ENCODE assay signal across 8 mouse cellular contexts in genomic region chr13:91462395-91462794, GRCm38 (mm10). TPM values are rescaled to one million over a fixed set of nuclear protein-coding genes. Genes with fewer than 3 reads are reported as not detected.
DNase-seq lines count a peak whose midpoint lies in the region; ATAC-seq and TF ChIP-seq lines count a peak whose summit lies in the region.

No protein-coding gene starts in this region.

- no peak for TF ChIP-seq CTCF in left cerebral cortex, adult 2 months (IDR thresholded peaks at IDR 0.05)
- no peak for TF ChIP-seq CTCF in midbrain, postnatal 0 days (IDR thresholded peaks at IDR 0.05)

- DNase-seq in left cerebral cortex, adult 2 months (ENCODE audit: extremely low spot score in 1 of 2, low spot score in 2 of 2): no peak
- no peak for DNase-seq in left cerebral cortex, postnatal 4 days
- no peak for DNase-seq in midbrain, postnatal 0 days (ENCODE audit: low spot score)
- no peak for DNase-seq in Muller cell, postnatal 12 days (ENCODE audit: inconsistent ontology term)
- DNase-seq in ovary, postnatal 10 days (ENCODE audit: low spot score): no peak
- DNase-seq in adrenal gland, adult 8-10 months: no peak

- intact Hi-C loops in left cerebral cortex, adult 2 months (cut with DNase I): loop anchor here (2.0 to 10.0 kb wide), 5 partner anchors 75 to 535 kb away; no protein-coding TSS in a partner anchor
- intact Hi-C loops in left cerebral cortex, postnatal 4 days (cut with DNase I): loop anchor here (2.0 to 10.0 kb wide), 4 partner anchors 174 to 495 kb away; partner anchors contain the start of gene Atg10

- peaks cover 6% of the 10 kb centered on the region for H3K4me1 ChIP-seq in brown adipose tissue, adult 24 weeks (ENCODE audit: control insufficient read depth, insufficient read depth, insufficient read length, low read length)
- peaks cover 27% of the 10 kb centered on the region for H3K4me1 ChIP-seq in hindbrain, embryonic 13.5 days (replicated peaks)
- H3K4me1 ChIP-seq in midbrain, postnatal 0 days (ENCODE audit: insufficient read depth, low read length): peaks cover 5% of the 10 kb centered on the region

- no peak for ATAC-seq in hindbrain, embryonic 13.5 days (ENCODE audit: low FRiP score)
- no peak for ATAC-seq in midbrain, postnatal 0 days (ENCODE audit: low FRiP score)

- H3K36me3 ChIP-seq in hindbrain, embryonic 13.5 days: no peaks in the 10 kb centered on the region
- H3K36me3 ChIP-seq in midbrain, postnatal 0 days (ENCODE audit: insufficient read depth, low read length): no peaks in the 10 kb centered on the region

- H3K9me3 ChIP-seq in hindbrain, embryonic 13.5 days: no peaks in the 10 kb centered on the region
- no peaks in the 10 kb centered on the region for H3K9me3 ChIP-seq in midbrain, postnatal 0 days (ENCODE audit: low read length)

- H3K27ac ChIP-seq in left cerebral cortex, adult 2 months: no peak overlapping the region; the same call in 1 of the 2 replicates
- no peak overlapping the region for H3K27ac ChIP-seq in brown adipose tissue, adult 24 weeks (replicated peaks; ENCODE audit: low read depth, low read length)
- H3K27ac ChIP-seq in hindbrain, embryonic 13.5 days: peak overlapping the region; percentile 95; the same call in 1 of the 2 replicates
- H3K27ac ChIP-seq in midbrain, postnatal 0 days (ENCODE audit: low read depth, low read length): no peak overlapping the region

- 3% methylated on average over 1 of the region's 2 CpGs for WGBS in hindbrain, embryonic 13.5 days
- WGBS in midbrain, postnatal 0 days: 11% methylated on average over 2 of the region's 2 CpGs

- peak overlapping the region; percentile 90 for H3K4me3 ChIP-seq in left cerebral cortex, adult 2 months
- H3K4me3 ChIP-seq in brown adipose tissue, adult 24 weeks (ENCODE audit: insufficient read depth, low read depth, low read length): peak overlapping the region; percentile 95
- peak overlapping the region; percentile 95 for H3K4me3 ChIP-seq in hindbrain, embryonic 13.5 days
- H3K4me3 ChIP-seq in midbrain, postnatal 0 days (ENCODE audit: low read depth, low read length): peak overlapping the region; percentile 92

- H3K9ac ChIP-seq in hindbrain, embryonic 13.5 days: peak overlapping the region; percentile 90
- H3K9ac ChIP-seq in midbrain, postnatal 0 days (replicated peaks; ENCODE audit: low read length, poor library complexity, severe bottlenecking): peak overlapping the region; percentile 73

- H3K27me3 ChIP-seq in hindbrain, embryonic 13.5 days: no peaks in the 10 kb centered on the region
- H3K27me3 ChIP-seq in midbrain, postnatal 0 days (ENCODE audit: insufficient read depth, low read length): no peaks in the 10 kb centered on the region

- H3K4me2 ChIP-seq in hindbrain, embryonic 13.5 days: peak overlapping the region; percentile 88
- peak overlapping the region; percentile 87 for H3K4me2 ChIP-seq in midbrain, postnatal 0 days (ENCODE audit: low read depth, low read length, poor library complexity, severe bottlenecking)

RNA-seq across cellular contexts. Expression of gene Ssbp2, which starts 2.3 kb away (rescaled TPM):
- total RNA-seq in left cerebral cortex, adult 2 months (2021): 100 to 1,000 TPM; 137 to 148 TPM
- total RNA-seq in left cerebral cortex, postnatal 4 days (2021): 100 to 1,000 TPM; 268 to 332 TPM
- 19.2 and 23.7 TPM in 2 replicates for polyA plus RNA-seq in brown adipose tissue, adult 24 weeks (2012; ENCODE audit: insufficient read depth, insufficient read length, missing spikeins)
- 205 and 206 TPM in 2 replicates for polyA plus RNA-seq in hindbrain, embryonic 13.5 days (2015; fragmentation: Nextera tagmentation; extraction: Ambion mirVana)
- total RNA-seq in midbrain, postnatal 0 days (2014; rRNA removed): 148 and 156 TPM in 2 replicates
- 167 and 170 TPM in 2 replicates for polyA plus RNA-seq in midbrain, postnatal 0 days (2015; fragmentation: Nextera tagmentation; extraction: Ambion mirVana)
- 10 to 100 TPM; 21.7 to 45.1 (median 30.5) TPM for total RNA-seq in adrenal gland, adult 8-10 months (2022)
